Mouse (Mus musculus): ENCODE data around the gene Cnfn.
A peak's percentile ranks its signal among the peaks of the same experiment; 100 is the strongest.

Cnfn gene

DNA sequence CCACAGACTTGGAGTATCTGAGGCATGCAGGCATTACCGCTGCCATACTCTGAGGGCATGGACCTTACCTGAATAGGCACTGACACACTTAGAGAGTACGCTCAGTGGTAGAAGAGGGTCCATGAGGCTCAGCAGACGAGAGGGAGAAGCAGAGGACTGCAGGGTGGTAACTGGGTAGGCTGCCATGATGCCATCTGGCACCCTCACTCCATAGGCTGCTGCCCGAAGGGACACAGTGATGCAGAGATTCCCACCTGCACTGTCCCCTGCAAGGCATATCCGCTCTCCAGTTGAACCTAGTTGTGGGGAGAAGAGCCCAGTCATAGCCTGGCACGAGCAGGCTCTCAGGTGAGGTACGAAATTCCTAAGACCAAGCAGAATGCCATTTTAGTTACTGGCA, 13.9 kb upstream of the Cnfn start:
- DNase-seq (ENCODE audit: low read depth, low spot score): no peak
- Histone ChIP-seq H3K36me3 (ENCODE audit: control insufficient read depth, insufficient read depth, low read length, poor library complexity, severe bottlenecking) (peaks cover 9% of the 10 kb centered on the region), H3K27me3 (ENCODE audit: control insufficient read depth, insufficient read depth, low read length, poor library complexity, severe bottlenecking) (no peaks in the 10 kb centered on the region)

DNA sequence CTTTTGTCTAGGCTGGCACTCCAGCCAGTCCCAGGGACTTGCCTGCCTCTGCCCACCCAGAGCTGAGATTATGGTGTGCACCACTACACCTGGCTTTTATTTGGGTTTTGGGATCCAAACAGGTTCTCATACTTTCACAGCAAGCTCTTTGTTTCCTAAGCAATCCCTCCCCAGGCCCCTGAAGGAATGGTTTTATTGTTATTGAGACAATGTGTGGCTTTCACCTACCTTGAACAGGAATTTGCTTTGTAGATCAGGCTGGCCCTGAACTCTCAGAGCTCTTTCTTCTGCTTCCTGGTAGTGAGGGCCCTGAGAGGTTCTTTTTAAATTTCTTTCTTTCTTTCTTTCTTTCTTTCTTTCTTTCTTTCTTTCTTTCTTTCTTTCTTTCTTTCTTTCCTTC, 13.0 kb upstream of the Cnfn start:
- H3K27me3 ChIP-seq (ENCODE audit: control insufficient read depth, insufficient read depth, low read length, poor library complexity, severe bottlenecking): no peaks in the 10 kb centered on the region
- DNase-seq (ENCODE audit: low read depth, low spot score): no peak
- peaks cover 8% of the 10 kb centered on the region for H3K36me3 ChIP-seq (ENCODE audit: control insufficient read depth, insufficient read depth, low read length, poor library complexity, severe bottlenecking)

DNA sequence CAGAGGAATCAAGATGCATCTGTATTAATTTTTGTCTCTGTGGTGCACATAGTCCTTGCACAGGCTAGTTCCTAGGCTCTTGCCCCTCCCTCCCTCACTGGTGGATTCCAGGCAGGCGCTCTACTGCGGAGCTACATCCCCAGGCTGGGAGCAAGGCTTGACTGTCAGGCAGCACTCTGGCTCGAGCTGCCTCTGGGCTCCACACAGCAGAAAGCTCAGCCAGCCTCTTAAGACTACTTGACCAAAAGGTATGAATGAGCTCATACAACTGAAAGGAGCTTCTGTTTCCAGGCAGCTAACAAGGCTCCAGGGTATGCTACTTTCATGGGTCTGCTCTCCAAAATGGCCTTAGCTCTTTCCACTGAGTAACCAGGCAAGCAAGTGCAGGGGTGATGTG, 11.8 kb upstream of the Cnfn start:
- Histone ChIP-seq H3K36me3 (ENCODE audit: control insufficient read depth, insufficient read depth, low read length, poor library complexity, severe bottlenecking) (peaks cover 3% of the 10 kb centered on the region), H3K27me3 (ENCODE audit: control insufficient read depth, insufficient read depth, low read length, poor library complexity, severe bottlenecking) (no peaks in the 10 kb centered on the region)
- DNase-seq (ENCODE audit: low read depth, low spot score): no peak

DNA sequence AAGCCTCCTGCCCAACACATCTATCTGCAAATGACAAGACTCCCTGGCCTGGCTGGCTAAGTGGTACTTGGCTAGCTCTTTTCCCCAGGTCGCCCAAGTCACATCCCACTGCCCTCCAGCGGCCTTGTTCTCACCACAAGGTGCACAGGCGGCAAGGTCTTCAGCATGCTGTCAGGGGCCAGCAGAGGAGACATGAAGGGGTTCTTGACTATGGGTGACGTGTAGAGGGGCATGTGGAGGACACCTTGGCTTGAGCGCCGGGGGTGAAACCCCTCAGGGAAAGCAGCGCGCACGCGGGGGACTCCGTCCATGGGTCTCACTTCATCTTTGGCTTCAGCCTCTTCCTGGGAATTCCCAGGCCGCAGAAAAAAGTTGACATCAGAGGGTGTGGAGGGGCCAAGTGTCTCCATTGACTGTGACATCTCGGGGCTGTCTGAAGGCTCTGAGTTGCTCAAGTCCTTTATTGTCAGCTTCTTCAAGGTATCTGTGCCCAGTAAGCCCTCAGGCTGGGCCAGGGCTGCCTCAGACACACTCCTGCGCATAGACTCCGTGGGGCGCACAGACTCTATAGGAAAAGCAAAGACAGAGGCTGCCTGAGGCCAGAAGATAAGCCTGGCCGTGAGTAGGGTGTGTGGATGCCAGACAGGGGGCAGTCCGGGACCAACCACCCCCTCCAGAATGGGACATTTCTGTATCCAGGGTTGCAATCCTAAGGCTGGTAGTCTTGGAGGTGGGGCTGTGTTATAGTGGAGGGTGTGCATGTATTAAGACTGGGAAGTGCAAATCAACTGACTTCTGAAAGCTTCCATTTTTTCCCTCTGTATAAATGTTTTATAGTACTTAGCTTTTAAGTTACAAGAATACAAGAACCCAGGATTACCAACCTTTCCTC, 11.1 kb upstream of the Cnfn start:
- DNase-seq (ENCODE audit: low read depth, low spot score): peak; percentile 20

DNA sequence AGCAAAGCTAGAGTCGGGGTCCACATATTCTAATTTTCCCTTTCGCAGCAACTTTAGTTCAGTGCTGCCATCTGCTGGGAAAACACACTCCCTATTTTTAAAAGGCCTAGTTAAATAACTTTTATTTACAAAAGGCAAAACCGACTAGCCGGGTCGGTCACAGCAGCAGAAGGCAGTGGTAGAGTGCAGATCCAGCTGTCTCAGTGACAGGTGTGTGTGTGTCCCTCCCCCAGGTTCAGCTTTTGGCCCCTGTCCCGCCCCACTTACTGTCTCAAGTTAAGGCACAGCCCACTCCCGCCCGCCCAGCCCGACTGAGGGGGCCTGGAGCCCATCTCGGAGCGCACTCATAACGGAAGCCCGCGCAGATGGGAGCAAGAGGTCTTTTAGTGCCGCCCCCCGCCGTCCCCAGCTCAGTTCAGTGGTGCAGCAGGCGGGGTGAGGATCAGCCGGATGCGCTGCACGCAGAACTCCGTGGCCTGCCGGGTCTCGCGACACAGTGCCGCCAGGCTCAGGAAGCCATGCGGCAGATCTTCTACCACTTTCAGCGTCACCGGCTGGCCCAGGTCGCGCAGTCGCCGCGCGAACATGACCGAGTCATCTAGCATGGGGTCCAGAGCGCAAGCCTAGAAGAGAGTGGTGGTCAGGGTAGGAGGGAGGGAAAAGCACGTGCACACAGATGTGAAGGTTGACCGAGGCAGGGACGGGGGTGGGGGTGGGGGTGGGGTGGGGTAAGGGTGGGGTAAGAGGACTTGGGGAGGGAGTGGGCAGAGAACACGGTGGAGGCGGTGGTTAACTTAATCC, 10.2 kb upstream of the Cnfn start:
- Histone ChIP-seq H3K36me3 (ENCODE audit: control insufficient read depth, insufficient read depth, low read length, poor library complexity, severe bottlenecking) (peaks cover 1% of the 10 kb centered on the region), H3K27me3 (ENCODE audit: control insufficient read depth, insufficient read depth, low read length, poor library complexity, severe bottlenecking) (no peaks in the 10 kb centered on the region)
- DNase-seq (ENCODE audit: low read depth, low spot score): peak; percentile 69

More for the DNA sequence above, 11.1 kb upstream of the Cnfn start:
- H3K36me3 ChIP-seq (ENCODE audit: control insufficient read depth, insufficient read depth, low read length, poor library complexity, severe bottlenecking): peaks cover 3% of the 10 kb centered on the region
- H3K27me3 ChIP-seq (ENCODE audit: control insufficient read depth, insufficient read depth, low read length, poor library complexity, severe bottlenecking): no peaks in the 10 kb centered on the region

DNA sequence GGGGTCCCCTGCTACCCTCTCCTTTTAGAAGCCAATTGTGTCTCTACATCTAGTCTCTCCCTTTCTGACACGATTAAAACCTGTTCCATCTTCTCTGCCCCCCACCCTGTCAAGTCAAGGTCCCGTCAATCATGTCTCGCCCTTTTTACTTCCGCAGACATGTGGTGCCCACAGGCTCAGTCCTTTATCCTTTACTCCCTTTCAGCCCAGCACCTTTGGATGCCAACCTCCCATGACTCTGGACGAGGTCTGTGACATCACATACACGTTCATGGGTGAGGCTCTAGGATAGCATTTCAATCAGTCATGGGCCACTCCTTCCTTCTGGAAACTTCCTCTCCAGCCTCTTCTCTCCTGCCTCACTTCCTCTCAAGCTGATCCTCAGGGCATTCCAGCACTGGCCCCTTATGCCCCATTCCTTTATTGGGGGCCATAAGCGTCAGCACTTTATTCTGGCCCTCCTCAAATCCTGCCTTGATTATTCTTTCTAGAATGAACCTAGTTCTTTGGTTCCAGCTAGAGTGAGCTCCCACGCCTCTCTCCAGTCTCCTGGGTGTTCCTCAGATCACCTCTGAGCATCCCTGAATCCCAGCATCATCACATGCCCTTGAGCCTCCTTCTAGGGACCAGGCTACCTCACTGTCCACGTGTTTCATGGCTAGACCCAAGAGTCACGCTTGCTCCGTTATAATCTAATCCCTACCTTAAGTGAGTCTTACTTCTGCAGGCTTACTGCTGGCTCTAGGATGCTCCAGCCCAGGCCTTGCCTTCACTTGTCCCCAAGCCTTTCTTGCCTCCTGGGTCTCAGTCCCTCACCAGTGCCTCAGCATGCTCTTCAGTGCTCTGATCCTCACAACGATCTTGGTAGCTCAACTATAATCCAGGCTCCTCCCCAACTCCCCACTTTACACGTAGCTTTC, 8.9 kb upstream of the Cnfn start:
- no peak for DNase-seq (ENCODE audit: low read depth, low spot score)
- Histone ChIP-seq H3K36me3 (ENCODE audit: control insufficient read depth, insufficient read depth, low read length, poor library complexity, severe bottlenecking) (no peaks in the 10 kb centered on the region), H3K27me3 (ENCODE audit: control insufficient read depth, insufficient read depth, low read length, poor library complexity, severe bottlenecking) (no peaks in the 10 kb centered on the region)

DNA sequence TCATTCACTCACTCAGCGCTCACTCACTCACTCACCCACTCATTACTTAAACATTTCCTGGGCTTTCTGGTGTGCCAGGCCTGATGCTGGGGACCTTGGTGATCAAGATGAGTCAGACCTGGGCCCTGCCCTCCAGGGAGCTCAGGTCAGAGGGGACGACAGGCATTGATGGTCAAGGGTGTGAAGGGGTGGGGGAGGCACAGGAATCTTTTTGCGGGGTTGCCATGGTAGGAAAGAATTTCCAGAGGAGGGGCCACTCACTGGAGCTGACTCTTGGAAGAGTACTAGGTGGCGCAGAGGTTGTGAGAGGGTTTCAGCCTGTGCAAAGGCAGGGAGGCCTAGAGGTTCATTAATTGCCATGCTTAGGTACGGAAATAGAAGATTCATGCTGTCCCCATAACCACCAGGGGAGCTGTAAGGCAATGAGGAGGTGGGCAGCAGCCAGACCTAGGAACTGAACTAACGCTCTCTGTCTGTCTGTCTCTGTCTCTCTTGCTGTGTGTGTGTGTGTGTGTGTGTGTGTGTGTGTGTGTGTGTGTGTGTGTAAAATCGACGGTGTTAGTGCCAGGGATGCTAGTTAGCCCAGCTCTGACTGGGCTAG, 7.7 kb upstream of the Cnfn start:
- no peak for DNase-seq (ENCODE audit: low read depth, low spot score)
- Histone ChIP-seq H3K36me3 (ENCODE audit: control insufficient read depth, insufficient read depth, low read length, poor library complexity, severe bottlenecking) (no peaks in the 10 kb centered on the region), H3K27me3 (ENCODE audit: control insufficient read depth, insufficient read depth, low read length, poor library complexity, severe bottlenecking) (no peaks in the 10 kb centered on the region)

DNA sequence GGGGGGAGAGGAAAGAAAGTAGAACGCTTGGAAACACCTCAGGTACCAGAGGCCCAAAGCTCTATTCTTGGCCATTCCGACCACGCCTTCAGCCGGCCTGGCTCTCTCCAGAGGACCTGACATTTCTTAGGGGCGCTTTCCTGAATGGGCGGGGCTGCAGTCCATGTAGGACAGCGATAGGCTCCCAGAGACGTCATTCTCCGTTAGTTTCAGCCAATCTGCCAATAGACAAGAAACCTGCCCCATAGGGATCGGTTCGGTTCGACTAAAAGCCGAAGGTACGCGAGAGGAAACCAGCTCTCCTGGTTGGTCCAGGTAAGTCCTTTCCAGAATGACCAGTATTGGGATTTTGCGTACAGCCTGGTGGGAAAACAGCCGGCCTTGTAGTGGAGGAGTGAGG, 7.0 kb upstream of the Cnfn start:
- Histone ChIP-seq H3K36me3 (ENCODE audit: control insufficient read depth, insufficient read depth, low read length, poor library complexity, severe bottlenecking) (no peaks in the 10 kb centered on the region), H3K27me3 (ENCODE audit: control insufficient read depth, insufficient read depth, low read length, poor library complexity, severe bottlenecking) (no peaks in the 10 kb centered on the region)
- DNase-seq (ENCODE audit: low read depth, low spot score): no peak

DNA sequence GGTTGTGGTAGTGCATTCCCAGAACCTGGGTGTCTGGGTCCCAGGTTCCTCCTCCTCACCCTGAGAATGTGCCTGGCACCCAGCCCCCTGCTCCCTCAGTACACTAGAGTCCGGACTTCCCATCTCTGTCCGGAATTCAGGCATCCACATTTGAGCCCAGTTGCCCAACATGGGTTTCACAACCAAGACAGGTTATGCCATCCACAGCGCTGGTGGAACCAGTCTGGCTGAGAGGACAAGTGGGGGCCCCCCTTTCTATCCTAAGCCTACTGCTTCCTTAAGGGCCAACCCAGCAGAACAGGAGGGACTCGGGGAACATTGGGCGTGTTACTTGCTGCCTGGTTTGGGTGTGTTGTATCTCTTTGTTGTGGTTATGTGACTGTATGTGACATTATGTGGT, 2.9 kb upstream of the Cnfn start:
- no peak for DNase-seq (ENCODE audit: low read depth, low spot score)
- no peaks in the 10 kb centered on the region for H3K27me3 ChIP-seq (ENCODE audit: control insufficient read depth, insufficient read depth, low read length, poor library complexity, severe bottlenecking)
- H3K36me3 ChIP-seq (ENCODE audit: control insufficient read depth, insufficient read depth, low read length, poor library complexity, severe bottlenecking): no peaks in the 10 kb centered on the region

DNA sequence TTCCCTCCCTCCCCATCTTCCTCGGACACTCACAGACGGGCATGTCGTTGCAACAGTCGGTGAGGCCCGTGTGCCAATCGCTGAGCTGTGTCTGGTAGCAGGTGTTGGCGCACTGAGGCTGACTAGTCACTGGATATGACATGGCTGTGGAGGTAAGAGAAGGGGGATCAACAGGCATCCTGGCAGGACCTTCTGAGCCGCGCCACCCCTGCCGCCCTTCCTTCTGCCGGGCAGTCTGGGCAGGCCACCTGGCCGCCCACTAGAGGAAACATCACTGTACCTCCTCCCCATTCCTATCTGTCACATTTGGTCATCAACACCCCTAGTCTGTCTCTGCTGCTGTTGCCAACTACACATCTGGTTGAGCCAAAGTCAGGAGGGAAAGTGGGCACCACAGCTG, 1.2 kb downstream of the Cnfn start:
- H3K27me3 ChIP-seq (ENCODE audit: control insufficient read depth, insufficient read depth, low read length, poor library complexity, severe bottlenecking): no peaks in the 10 kb centered on the region
- no peaks in the 10 kb centered on the region for H3K36me3 ChIP-seq (ENCODE audit: control insufficient read depth, insufficient read depth, low read length, poor library complexity, severe bottlenecking)
- no peak for DNase-seq (ENCODE audit: low read depth, low spot score)

DNA sequence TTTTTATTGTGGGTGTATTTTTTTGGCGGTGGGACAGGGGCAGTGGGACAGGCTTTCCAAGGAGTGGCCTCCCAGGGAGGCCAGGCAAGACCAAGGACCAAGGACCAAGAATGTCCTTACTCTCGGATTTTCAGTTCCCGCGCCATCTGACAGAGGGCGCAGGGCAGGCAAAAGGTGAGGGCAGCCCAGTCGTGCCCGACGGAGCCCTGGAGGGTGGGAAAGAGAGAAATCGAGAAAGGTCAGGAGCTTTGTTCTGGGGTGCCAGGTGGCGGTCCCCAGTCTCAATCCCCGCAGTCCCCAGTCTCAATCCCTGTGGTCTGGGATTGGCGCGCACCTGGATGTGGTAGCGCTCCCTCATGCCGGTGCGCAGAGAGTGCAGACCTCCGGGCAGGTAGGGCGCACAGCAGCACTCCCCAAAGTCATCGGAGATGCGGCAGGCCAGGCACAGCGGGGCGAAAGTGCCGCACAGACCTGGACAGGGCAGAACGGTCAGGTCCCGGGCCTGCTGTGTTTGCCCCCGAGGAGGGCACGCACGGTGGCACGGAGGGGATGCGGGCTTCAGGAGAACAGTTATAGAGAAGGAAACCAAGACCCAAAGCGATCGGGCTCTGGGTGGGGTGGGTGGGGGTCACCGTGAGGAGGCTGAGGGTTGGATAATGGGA, 1.8 kb downstream of the Cnfn start:
- Histone ChIP-seq H3K36me3 (ENCODE audit: control insufficient read depth, insufficient read depth, low read length, poor library complexity, severe bottlenecking) (no peaks in the 10 kb centered on the region), H3K27me3 (ENCODE audit: control insufficient read depth, insufficient read depth, low read length, poor library complexity, severe bottlenecking) (no peaks in the 10 kb centered on the region)
- DNase-seq (ENCODE audit: low read depth, low spot score): peak; percentile 24

DNA sequence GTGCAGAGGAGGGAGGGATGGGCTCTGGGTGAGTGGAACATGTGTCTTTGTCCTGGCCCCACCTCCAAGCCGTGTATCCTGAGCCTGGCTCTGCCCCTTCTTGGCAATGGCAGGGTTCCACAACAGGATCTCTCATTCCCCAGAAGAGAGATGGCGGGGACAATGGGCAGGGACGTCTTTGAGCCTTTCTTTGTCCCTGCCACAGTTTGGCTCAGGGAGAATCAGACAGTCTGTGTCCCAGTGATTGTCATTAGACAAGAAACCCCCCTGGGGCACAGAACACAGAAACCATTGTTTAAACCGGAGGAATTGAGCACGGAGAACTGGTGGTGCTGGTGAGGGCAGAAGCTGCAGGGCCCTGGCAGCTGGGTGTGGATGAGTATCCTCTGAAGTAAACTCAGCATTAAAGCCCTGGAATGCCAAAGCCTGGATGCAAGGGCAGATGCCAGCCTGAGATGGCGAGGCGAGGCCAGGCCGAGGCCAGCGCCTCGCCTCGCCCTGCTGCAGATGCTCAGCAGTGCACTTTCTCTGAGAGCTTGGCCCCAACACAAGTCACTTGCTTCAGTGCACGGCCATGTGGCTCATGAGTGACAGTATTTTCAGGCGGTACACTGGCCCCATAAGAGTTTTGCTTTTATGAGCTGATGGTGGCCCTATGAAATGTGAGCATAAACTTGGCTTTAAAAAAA, 3.4 kb downstream of the Cnfn start:
- no peaks in the 10 kb centered on the region for H3K36me3 ChIP-seq (ENCODE audit: control insufficient read depth, insufficient read depth, low read length, poor library complexity, severe bottlenecking)
- H3K27me3 ChIP-seq (ENCODE audit: control insufficient read depth, insufficient read depth, low read length, poor library complexity, severe bottlenecking): no peaks in the 10 kb centered on the region
- DNase-seq (ENCODE audit: low read depth, low spot score): no peak

DNA sequence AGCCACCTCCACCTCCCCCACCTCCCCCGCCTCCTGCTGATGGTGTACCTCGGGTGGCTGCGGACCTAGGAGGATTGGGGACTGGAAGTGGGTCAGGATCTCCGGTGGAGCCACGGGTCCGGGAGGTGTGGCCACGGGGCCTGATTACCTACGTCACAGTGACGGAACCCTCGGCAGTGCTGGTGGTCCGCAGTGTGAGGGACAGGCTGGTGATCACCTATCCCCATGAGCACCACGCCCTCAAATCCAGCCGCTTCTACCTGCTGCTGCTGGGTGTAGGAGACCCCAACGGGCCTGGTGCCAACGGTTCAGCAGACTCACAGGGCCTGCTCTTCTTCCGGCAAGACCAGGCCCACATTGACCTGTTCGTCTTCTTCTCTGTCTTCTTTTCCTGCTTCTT, 5.9 kb downstream of the Cnfn start:
- H3K27me3 ChIP-seq (ENCODE audit: control insufficient read depth, insufficient read depth, low read length, poor library complexity, severe bottlenecking): no peaks in the 10 kb centered on the region
- H3K36me3 ChIP-seq (ENCODE audit: control insufficient read depth, insufficient read depth, low read length, poor library complexity, severe bottlenecking): no peaks in the 10 kb centered on the region
- no peak for DNase-seq (ENCODE audit: low read depth, low spot score)

Data from splenic B cell, adult 2 months (primary cell).